Mouse (Mus musculus): ENCODE results near the gene Crat.

Gene Crat

GRCm38 (mm10) chr2:30366203-30366602 is 49.4 kb downstream of the Crat start:
- DNase-seq = no peak

- DNase-seq = no peak
Observed at GRCm38 (mm10) chr2:30365281-30366069, 50.1 kb downstream of the Crat start.

- peak; percentile 97 to 98 for DNase-seq
Observed at GRCm38 (mm10) chr2:30363773-30364650, 51.6 kb downstream of the Crat start, which contains the start of gene Miga2. Miga2 (plus strand) TSS chr2:30364233.

- peak; percentile 27 to 35 for DNase-seq
Observed at GRCm38 (mm10) chr2:30362865-30363264, 52.7 kb downstream of the Crat start.

- DNase-seq = no peak
Observed at GRCm38 (mm10) chr2:30360626-30361025, 55.0 kb downstream of the Crat start.

GRCm38 (mm10) chr2:30358533-30359531 is 56.8 kb downstream of the Crat start, which contains the start of gene Sh3glb2:
Sh3glb2 (minus strand) TSS chr2:30359337.
- peak; percentile 91 to 95 for DNase-seq

- DNase-seq = no peak
Observed at GRCm38 (mm10) chr2:30357552-30358510, 57.8 kb downstream of the Crat start.

GRCm38 (mm10) chr2:30356906-30357305 is 58.7 kb downstream of the Crat start:
- no peak for DNase-seq

- no peak for DNase-seq
Observed at GRCm38 (mm10) chr2:30356266-30356665, 59.3 kb downstream of the Crat start.

GRCm38 (mm10) chr2:30355861-30356260 is 59.8 kb downstream of the Crat start:
- DNase-seq = no peak

GRCm38 (mm10) chr2:30351149-30351548 is 64.5 kb downstream of the Crat start:
- DNase-seq = no peak

Measured in B cell, adult 2 months (primary cell).